40 mouse cellular contexts compared by ENCODE assay signal in the genomic region with DNA sequence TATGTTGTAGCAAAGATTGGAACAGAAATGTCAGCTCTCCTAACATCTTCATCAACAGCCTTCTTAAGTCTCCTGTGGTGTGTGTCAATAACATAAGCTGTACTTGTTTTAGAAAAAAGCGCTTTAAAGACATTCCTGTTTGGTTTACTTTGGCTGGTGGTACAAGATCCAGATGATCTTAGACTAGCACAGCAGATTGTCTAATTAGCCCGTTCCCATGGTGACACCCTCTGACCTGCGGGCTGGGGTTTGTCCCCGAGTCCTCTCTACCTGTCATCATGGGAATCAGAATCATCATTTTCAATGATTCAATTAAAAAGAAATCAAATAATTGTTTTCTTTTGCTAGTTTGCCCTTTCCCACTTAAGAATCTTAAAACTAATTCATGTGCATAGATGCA. TPM values are rescaled to one million over a fixed set of nuclear protein-coding genes. Genes with fewer than 3 reads are reported as not detected.
"Had no signal": no experiment of that assay in that cellular context is flagged by ENCODE, and none has a peak within 500 bp of the region (broad histone marks: within the 10 kb centered on the region; RNA-seq: fewer than 3 reads in every experiment).

No protein-coding gene starts in this region.

- H3K27ac ChIP-seq: forebrain, embryonic 15.5 days; heart, adult 2 months; heart, embryonic 13.5 days; heart, embryonic 15.5 days; hindbrain, embryonic 13.5 days; hindbrain, embryonic 15.5 days; hindbrain, postnatal 0 days; kidney, postnatal 0 days; limb, embryonic 13.5 days; limb, embryonic 15.5 days; liver, embryonic 13.5 days; liver, embryonic 15.5 days had no signal

- H3K9ac ChIP-seq: forebrain, embryonic 15.5 days; forebrain, postnatal 0 days; heart, embryonic 13.5 days; heart, embryonic 15.5 days; hindbrain, embryonic 13.5 days; hindbrain, embryonic 15.5 days; limb, embryonic 13.5 days; limb, embryonic 15.5 days; liver, embryonic 13.5 days; liver, embryonic 15.5 days had no signal

- H3K36me3 ChIP-seq: forebrain, embryonic 15.5 days; heart, embryonic 15.5 days; hindbrain, embryonic 13.5 days; hindbrain, embryonic 15.5 days; limb, embryonic 15.5 days had no signal

- H3K4me2 ChIP-seq: forebrain, embryonic 15.5 days; heart, embryonic 11.5 days; heart, embryonic 13.5 days; heart, embryonic 15.5 days; hindbrain, embryonic 13.5 days; hindbrain, embryonic 15.5 days; limb, embryonic 13.5 days; limb, embryonic 15.5 days; liver, embryonic 11.5 days; liver, embryonic 13.5 days; liver, embryonic 15.5 days had no signal

- H3K4me1 ChIP-seq: limb, embryonic 15.5 days had no signal

- ATAC-seq: forebrain, embryonic 15.5 days; forebrain, postnatal 0 days; hindbrain, postnatal 0 days; intestine, embryonic 16.5 days had no signal

- DNase-seq: forebrain, postnatal 0 days; gastrocnemius, postnatal 14 days; gastrocnemius, postnatal 36 days; heart, adult 11 months; heart, adult 2 months; heart, postnatal 14 days; heart, postnatal 36 days; layer of hippocampus, adult 9-11 months; layer of hippocampus, postnatal 36 days; left cerebral cortex, postnatal 4 days; liver, embryonic 13.5 days had no signal

- H3K9me3 ChIP-seq: forebrain, embryonic 15.5 days; heart, embryonic 13.5 days; heart, embryonic 15.5 days; hindbrain, embryonic 13.5 days; hindbrain, embryonic 15.5 days; limb, embryonic 13.5 days; limb, embryonic 15.5 days; liver, embryonic 13.5 days; liver, embryonic 15.5 days had no signal

- H3K4me3 ChIP-seq: forebrain, embryonic 15.5 days; heart, adult 2 months; heart, embryonic 13.5 days; heart, embryonic 15.5 days; hindbrain, embryonic 13.5 days; hindbrain, embryonic 15.5 days; limb, embryonic 13.5 days; limb, embryonic 15.5 days; liver, embryonic 13.5 days; liver, embryonic 15.5 days had no signal

- H3K27me3 ChIP-seq: forebrain, embryonic 15.5 days; heart, embryonic 13.5 days; heart, embryonic 15.5 days; hindbrain, embryonic 13.5 days; hindbrain, embryonic 15.5 days; limb, embryonic 13.5 days; limb, embryonic 15.5 days; liver, embryonic 13.5 days; liver, embryonic 15.5 days had no signal

RNA-seq across cellular contexts. Expression of gene a, which starts 36.3 kb away (rescaled TPM):
- total RNA-seq: gastrocnemius, adult 18-20 months; gastrocnemius, adult 8-10 months; gastrocnemius, postnatal 14 days; gastrocnemius, postnatal 36 days; heart, adult 2 months; heart, postnatal 14 days; heart, postnatal 36 days; hematopoietic stem cell, adult 5-6 weeks; hindbrain, postnatal 0 days; layer of hippocampus, adult 18-20 months; layer of hippocampus, adult 8-10 months; layer of hippocampus, postnatal 36 days; left cerebral cortex, adult 18-20 months; left cerebral cortex, adult 8-10 months; left cerebral cortex, postnatal 25 days had no signal
- polyA plus RNA-seq: heart, adult 2 months; heart, postnatal 0 days; intestine, embryonic 16.5 days had no signal

RNA-seq across cellular contexts. Expression of gene Gm14214, which starts 57.7 kb away (rescaled TPM):
- total RNA-seq: forebrain, postnatal 0 days; gastrocnemius, adult 18-20 months; gastrocnemius, adult 8-10 months; gastrocnemius, postnatal 14 days; gastrocnemius, postnatal 36 days; heart, adult 2 months; heart, postnatal 14 days; heart, postnatal 36 days; hematopoietic stem cell, adult 5-6 weeks; hindbrain, postnatal 0 days; layer of hippocampus, adult 18-20 months; layer of hippocampus, adult 8-10 months; layer of hippocampus, postnatal 14 days; layer of hippocampus, postnatal 36 days; left cerebral cortex, adult 18-20 months; left cerebral cortex, adult 8-10 months; left cerebral cortex, postnatal 10 days; left cerebral cortex, postnatal 25 days; left cerebral cortex, postnatal 4 days had no signal
- polyA plus RNA-seq: forebrain, embryonic 15.5 days; forebrain, postnatal 0 days; gonadal fat pad, adult 2 months; heart, adult 2 months; heart, embryonic 11.5 days; heart, embryonic 13.5 days; heart, embryonic 15.5 days; heart, postnatal 0 days; hindbrain, embryonic 11.5 days; hindbrain, embryonic 13.5 days; hindbrain, embryonic 15.5 days; hindbrain, postnatal 0 days; intestine, embryonic 14.5 days; intestine, embryonic 16.5 days; kidney, postnatal 0 days; large intestine, adult 2 months; limb, embryonic 11.5 days; limb, embryonic 13.5 days; limb, embryonic 15.5 days; liver, embryonic 11.5 days; liver, embryonic 13.5 days; liver, embryonic 15.5 days had no signal
